Comparison of ENCODE assay signal across 8 mouse cellular contexts in genomic region chr14:76011062-76011457, GRCm38 (mm10). TPM values are rescaled to one million over a fixed set of nuclear protein-coding genes. Genes with fewer than 3 reads are reported as not detected.
DNase-seq lines count a peak whose midpoint lies in the region; ATAC-seq and TF ChIP-seq lines count a peak whose summit lies in the region.

No protein-coding gene starts in this region.

- no peak for TF ChIP-seq POLR2A in cortical plate, adult 2 months (IDR thresholded peaks at IDR 0.05; ENCODE audit: extremely low read depth, insufficient read depth, low read length)

- no peak for DNase-seq in kidney, adult 18-20 months
- DNase-seq in hindbrain, embryonic 14.5 days (ENCODE audit: low spot score) = no peak
- DNase-seq in midbrain, embryonic 14.5 days = peak; percentile 32
- DNase-seq in left cerebral cortex, postnatal 4 days = no peak
- DNase-seq in urinary bladder, postnatal 14 days (ENCODE audit: low spot score) = no peak
- no peak for DNase-seq in adrenal gland, adult (ENCODE audit: inconsistent age in 2 of 2, low spot score in 1 of 2)

- H3K4me2 ChIP-seq in kidney, embryonic 14.5 days (replicated peaks; ENCODE audit: low read depth, low read length) = peak overlapping the region; percentile 81
- peak overlapping the region; percentile 76 for H3K4me2 ChIP-seq in hindbrain, embryonic 14.5 days (replicated peaks)
- peak overlapping the region; percentile 62 for H3K4me2 ChIP-seq in midbrain, embryonic 14.5 days (ENCODE audit: low read length)

- peak overlapping the region; percentile 97 for H3K4me3 ChIP-seq in kidney, embryonic 14.5 days (ENCODE audit: low read length)
- H3K4me3 ChIP-seq in cortical plate, adult 2 months (ENCODE audit: insufficient read depth, low read length) = peak overlapping the region; percentile 63
- H3K4me3 ChIP-seq in hindbrain, embryonic 14.5 days (replicated peaks; ENCODE audit: low read length) = peak overlapping the region; percentile 89
- peak overlapping the region; percentile 95 for H3K4me3 ChIP-seq in midbrain, embryonic 14.5 days (replicated peaks; ENCODE audit: low read depth, low read length)

- H3K9me3 ChIP-seq in kidney, embryonic 14.5 days (ENCODE audit: control insufficient read depth, low read length) = no peaks in the 10 kb centered on the region
- no peaks in the 10 kb centered on the region for H3K9me3 ChIP-seq in hindbrain, embryonic 14.5 days (ENCODE audit: control insufficient read depth, low read length)
- no peaks in the 10 kb centered on the region for H3K9me3 ChIP-seq in midbrain, embryonic 14.5 days (ENCODE audit: control insufficient read depth, low read length)

- H3K4me1 ChIP-seq in kidney, embryonic 14.5 days (ENCODE audit: control insufficient read depth, insufficient read depth, low read length) = peaks cover 15% of the 10 kb centered on the region
- no peaks in the 10 kb centered on the region for H3K4me1 ChIP-seq in cortical plate, adult 2 months (ENCODE audit: control insufficient read depth, insufficient read depth, low read length)
- H3K4me1 ChIP-seq in hindbrain, embryonic 14.5 days (replicated peaks; ENCODE audit: control insufficient read depth, insufficient read depth, low read length) = peaks cover 21% of the 10 kb centered on the region
- H3K4me1 ChIP-seq in midbrain, embryonic 14.5 days (ENCODE audit: control insufficient read depth, insufficient read depth, low read length) = peaks cover 13% of the 10 kb centered on the region

- 28% methylated on average over 7 of the region's 7 CpGs for whole genome bisulfite sequencing in kidney, embryonic 14.5 days
- 27% methylated on average over 7 of the region's 7 CpGs for WGBS in hindbrain, embryonic 14.5 days
- WGBS in midbrain, embryonic 14.5 days = 28% methylated on average over 7 of the region's 7 CpGs

- peaks cover 3% of the 10 kb centered on the region; the same call in 1 of the 2 replicates for H3K36me3 ChIP-seq in kidney, embryonic 14.5 days (ENCODE audit: control insufficient read depth, insufficient read depth, low read length)
- 0 out of 2 replicates have a peak, but pooled peaks cover under 1% of the 10 kb centered on the region for H3K36me3 ChIP-seq in hindbrain, embryonic 14.5 days (replicated peaks; ENCODE audit: control insufficient read depth, insufficient read depth)
- no peaks in the 10 kb centered on the region for H3K36me3 ChIP-seq in midbrain, embryonic 14.5 days (ENCODE audit: control insufficient read depth, insufficient read depth, low read length)

- intact Hi-C loops in left cerebral cortex, postnatal 4 days (cut with DNase I) = no loop called here

- TF ChIP-seq CTCF in cortical plate, adult 2 months (IDR thresholded peaks at IDR 0.05; ENCODE audit: extremely low read depth, insufficient read depth, low read length) = no peak

- ATAC-seq in kidney, embryonic 14.5 days (ENCODE audit: low FRiP score, low TSS enrichment) = peak; percentile 38; the same call in 1 of the 2 replicates
- ATAC-seq in hindbrain, embryonic 14.5 days (ENCODE audit: low FRiP score) = no peak
- peak; percentile 31; the same call in 1 of the 2 replicates for ATAC-seq in midbrain, embryonic 14.5 days (ENCODE audit: low FRiP score, low TSS enrichment)

- H3K27ac ChIP-seq in kidney, embryonic 14.5 days (ENCODE audit: low read depth, low read length) = no peak overlapping the region
- no peak overlapping the region for H3K27ac ChIP-seq in cortical plate, adult 2 months (ENCODE audit: insufficient read depth, low read length)
- H3K27ac ChIP-seq in hindbrain, embryonic 14.5 days = no peak overlapping the region
- no peak overlapping the region; the same call in 1 of the 2 replicates for H3K27ac ChIP-seq in midbrain, embryonic 14.5 days (replicated peaks; ENCODE audit: low read depth, low read length)

- H3K27me3 ChIP-seq in kidney, embryonic 14.5 days (ENCODE audit: control insufficient read depth, insufficient read depth, low read length) = no peaks in the 10 kb centered on the region
- H3K27me3 ChIP-seq in hindbrain, embryonic 14.5 days (ENCODE audit: control insufficient read depth, insufficient read depth, low read length) = no peaks in the 10 kb centered on the region
- no peaks in the 10 kb centered on the region for H3K27me3 ChIP-seq in midbrain, embryonic 14.5 days (ENCODE audit: control insufficient read depth, insufficient read depth, low read length)

- no peak overlapping the region for H3K9ac ChIP-seq in kidney, embryonic 14.5 days (ENCODE audit: low read depth, low read length)
- peak overlapping the region; percentile 76 for H3K9ac ChIP-seq in hindbrain, embryonic 14.5 days
- H3K9ac ChIP-seq in midbrain, embryonic 14.5 days (replicated peaks; ENCODE audit: low read length) = no peak overlapping the region

RNA-seq across cellular contexts. Expression of gene Gtf2f2, which starts 0.4 kb away (rescaled TPM):
- polyA plus RNA-seq in kidney, embryonic 14.5 days (2014; fragmentation: Nextera tagmentation; extraction: Ambion mirVana) = 47.1 and 53.8 TPM in 2 replicates
- polyA plus RNA-seq in cortical plate, adult 2 months (2012; rRNA removed) = 13.3 and 13.8 TPM in 2 replicates
- polyA plus RNA-seq in hindbrain, embryonic 14.5 days (2014; fragmentation: Nextera tagmentation; extraction: Ambion mirVana) = 39.5 and 41.8 TPM in 2 replicates
- 40.1 and 44.3 TPM in 2 replicates for polyA plus RNA-seq in midbrain, embryonic 14.5 days (2014; fragmentation: Nextera tagmentation; extraction: Ambion mirVana)
- total RNA-seq in left cerebral cortex, postnatal 4 days (2021) = 10 to 100 TPM; 33.8 to 38.3 TPM

RNA-seq across cellular contexts. Expression of gene Kctd4, which starts 56.3 kb away (rescaled TPM):
- 0.80 and 0.90 TPM in 2 replicates for polyA plus RNA-seq in kidney, embryonic 14.5 days (2014; fragmentation: Nextera tagmentation; extraction: Ambion mirVana)
- 8.8 and 11.9 TPM in 2 replicates for polyA plus RNA-seq in cortical plate, adult 2 months (2012; rRNA removed)
- 7.9 and 9.0 TPM in 2 replicates for polyA plus RNA-seq in hindbrain, embryonic 14.5 days (2014; fragmentation: Nextera tagmentation; extraction: Ambion mirVana)
- 10.0 and 10.9 TPM in 2 replicates for polyA plus RNA-seq in midbrain, embryonic 14.5 days (2014; fragmentation: Nextera tagmentation; extraction: Ambion mirVana)
- total RNA-seq in left cerebral cortex, postnatal 4 days (2021) = 10 to 100 TPM; 19.2 to 23.4 TPM
